In genomic region chr14:87416755-87417690, GRCm38 (mm10) we compare ENCODE assay signal across 8 mouse cellular contexts. TPM values are rescaled to one million over a fixed set of nuclear protein-coding genes. Genes with fewer than 3 reads are reported as not detected.
DNase-seq lines count a peak whose midpoint lies in the region; ATAC-seq and TF ChIP-seq lines count a peak whose summit lies in the region.

No protein-coding gene starts in this region.

- no peak for ATAC-seq in G1E (ENCODE audit: extremely low read depth, insufficient number of reproducible peaks, low FRiP score, poor library complexity, severe bottlenecking)
- peak; percentile 76 for ATAC-seq in forebrain, embryonic 11.5 days (replicated peaks; ENCODE audit: low FRiP score)
- ATAC-seq in heart, embryonic 15.5 days (replicated peaks; ENCODE audit: insufficient number of reproducible peaks, insufficient read depth, low FRiP score, low read depth): peak; percentile 58
- peak; percentile 66 for ATAC-seq in lung, embryonic 14.5 days (ENCODE audit: insufficient read depth)
- ATAC-seq in neural tube, embryonic 15.5 days (ENCODE audit: low FRiP score): peak; percentile 65

- H3K4me3 ChIP-seq in G1E (ENCODE audit: low read depth, low read length): peak overlapping the region; percentile 94
- peak overlapping the region; percentile 75 for H3K4me3 ChIP-seq in forebrain, embryonic 11.5 days (ENCODE audit: low read depth, low read length)
- peak overlapping the region; percentile 77 for H3K4me3 ChIP-seq in heart, embryonic 15.5 days
- H3K4me3 ChIP-seq in lung, embryonic 14.5 days (ENCODE audit: low read depth, low read length): peak overlapping the region; percentile 76
- H3K4me3 ChIP-seq in neural tube, embryonic 15.5 days (replicated peaks): peak overlapping the region; percentile 95

- no peaks in the 10 kb centered on the region for H3K27me3 ChIP-seq in G1E (ENCODE audit: insufficient read depth, low read length)
- H3K27me3 ChIP-seq in forebrain, embryonic 11.5 days (ENCODE audit: control insufficient read depth, insufficient read depth, low read length): no peaks in the 10 kb centered on the region
- no peaks in the 10 kb centered on the region for H3K27me3 ChIP-seq in heart, embryonic 15.5 days
- no peaks in the 10 kb centered on the region for H3K27me3 ChIP-seq in lung, embryonic 14.5 days (ENCODE audit: insufficient read depth, low read length)
- no peaks in the 10 kb centered on the region for H3K27me3 ChIP-seq in neural tube, embryonic 15.5 days (replicated peaks)

- TF ChIP-seq CTCF in G1E (IDR thresholded peaks at IDR 0.05; ENCODE audit: low read depth, low read length): no peak
- TF ChIP-seq CTCF in lung, embryonic 14.5 days (IDR thresholded peaks at IDR 0.05; ENCODE audit: low read depth): no peak

- peak; percentile 80 for DNase-seq in G1E (ENCODE audit: low spot score)
- DNase-seq in c-Kit-negative CD71-positive TER-119-positive erythroid progenitor cells, embryonic 14.5 days (ENCODE audit: low read depth, low spot score): peak; percentile 51
- peak; percentile 86 for DNase-seq in forebrain, embryonic 11.5 days (ENCODE audit: low spot score)
- peak; percentile 55 to 79 for DNase-seq in kidney, postnatal 25 days
- peak; percentile 74 for DNase-seq in lung, embryonic 14.5 days
- peak; percentile 67 for DNase-seq in thymus, postnatal 14 days

- peaks cover 16% of the 10 kb centered on the region for H3K36me3 ChIP-seq in G1E (replicated peaks)
- no peaks in the 10 kb centered on the region for H3K36me3 ChIP-seq in forebrain, embryonic 11.5 days (ENCODE audit: control insufficient read depth, insufficient read depth, low read length)
- no peaks in the 10 kb centered on the region for H3K36me3 ChIP-seq in heart, embryonic 15.5 days
- H3K36me3 ChIP-seq in lung, embryonic 14.5 days (ENCODE audit: insufficient read depth): no peaks in the 10 kb centered on the region
- no peaks in the 10 kb centered on the region for H3K36me3 ChIP-seq in neural tube, embryonic 15.5 days

- peak overlapping the region; percentile 99 for H3K27ac ChIP-seq in forebrain, embryonic 11.5 days (ENCODE audit: low read depth, low read length)
- H3K27ac ChIP-seq in heart, embryonic 15.5 days: peak overlapping the region; percentile 100
- H3K27ac ChIP-seq in lung, embryonic 14.5 days (ENCODE audit: low read depth): peak overlapping the region; percentile 100
- H3K27ac ChIP-seq in neural tube, embryonic 15.5 days (replicated peaks): peak overlapping the region; percentile 99

- peak overlapping the region; percentile 89 for H3K4me2 ChIP-seq in forebrain, embryonic 11.5 days (ENCODE audit: low read depth, low read length, severe bottlenecking)
- H3K4me2 ChIP-seq in heart, embryonic 15.5 days: peak overlapping the region; percentile 79
- peak overlapping the region; percentile 70 for H3K4me2 ChIP-seq in lung, embryonic 14.5 days
- peak overlapping the region; percentile 71 for H3K4me2 ChIP-seq in neural tube, embryonic 15.5 days

- under 1% methylated on average over 77 of the region's 109 CpGs for WGBS in forebrain, embryonic 11.5 days
- WGBS in heart, embryonic 15.5 days: under 1% methylated on average over 73 of the region's 109 CpGs
- under 1% methylated on average over 78 of the region's 109 CpGs for WGBS in lung, embryonic 14.5 days
- WGBS in neural tube, embryonic 15.5 days: 2% methylated on average over 97 of the region's 109 CpGs

- H3K9me3 ChIP-seq in G1E (replicated peaks): no peaks in the 10 kb centered on the region
- H3K9me3 ChIP-seq in forebrain, embryonic 11.5 days (ENCODE audit: control insufficient read depth, low read length): no peaks in the 10 kb centered on the region
- no peaks in the 10 kb centered on the region for H3K9me3 ChIP-seq in heart, embryonic 15.5 days (replicated peaks)
- H3K9me3 ChIP-seq in lung, embryonic 14.5 days (ENCODE audit: low read depth, low read length): no peaks in the 10 kb centered on the region
- no peaks in the 10 kb centered on the region for H3K9me3 ChIP-seq in neural tube, embryonic 15.5 days (replicated peaks)

- H3K4me1 ChIP-seq in G1E (ENCODE audit: insufficient read depth, low read depth, low read length): peaks cover 48% of the 10 kb centered on the region
- H3K4me1 ChIP-seq in forebrain, embryonic 11.5 days (replicated peaks; ENCODE audit: control insufficient read depth, insufficient read depth, low read length): 0 out of 2 replicates have a peak, but pooled peaks cover 3% of the 10 kb centered on the region
- peaks cover 24% of the 10 kb centered on the region for H3K4me1 ChIP-seq in heart, embryonic 15.5 days (replicated peaks)
- H3K4me1 ChIP-seq in lung, embryonic 14.5 days (ENCODE audit: insufficient read depth): 0 out of 2 replicates have a peak, but pooled peaks cover 2% of the 10 kb centered on the region
- peaks cover 25% of the 10 kb centered on the region for H3K4me1 ChIP-seq in neural tube, embryonic 15.5 days

- peak overlapping the region; percentile 95 for H3K9ac ChIP-seq in forebrain, embryonic 11.5 days (ENCODE audit: low read length)
- H3K9ac ChIP-seq in heart, embryonic 15.5 days: peak overlapping the region; percentile 97
- H3K9ac ChIP-seq in lung, embryonic 14.5 days: peak overlapping the region; percentile 97
- H3K9ac ChIP-seq in neural tube, embryonic 15.5 days (replicated peaks): peak overlapping the region; percentile 92

RNA-seq across cellular contexts. Expression of gene Tdrd3, which starts 0.6 kb away (rescaled TPM):
- 30.5 and 39.2 TPM in 2 replicates for total RNA-seq in G1E (2014; fragmentation: Nextera tagmentation)
- 33.9 and 38.1 TPM in 2 replicates for total RNA-seq in G1E (2017)
- polyA plus RNA-seq in G1E (2012): 2.3 and 2.9 TPM in 2 replicates
- 39.7 and 41.2 TPM in 2 replicates for polyA plus RNA-seq in forebrain, embryonic 11.5 days (2014; fragmentation: Nextera tagmentation; extraction: Ambion mirVana)
- 19.1 and 20.2 TPM in 2 replicates for polyA plus RNA-seq in heart, embryonic 15.5 days (2015; fragmentation: Nextera tagmentation; extraction: Ambion mirVana)
- 34.2 and 36.7 TPM in 2 replicates for polyA plus RNA-seq in lung, embryonic 14.5 days (2014; fragmentation: Nextera tagmentation; extraction: Ambion mirVana)
- polyA plus RNA-seq in neural tube, embryonic 15.5 days (2015; fragmentation: Nextera tagmentation; extraction: Ambion mirVana): 36.8 and 38.0 TPM in 2 replicates
